Mouse (Mus musculus): ENCODE data around the gene Esrra. TPM values are rescaled to one million over a fixed set of nuclear protein-coding genes. Genes with fewer than 3 reads are reported as not detected.

The Esrra gene
- polyA plus RNA-seq, 2 experiments from 2014 or later: 2.2 to 5.7 TPM

- ATAC-seq: no peak
Measured at GRCm38 (mm10) chr19:6940396-6941351, 19.1 kb upstream of the Esrra start.

GRCm38 (mm10) chr19:6939106-6940002, 17.7 kb upstream of the Esrra start:
- no peak for ATAC-seq

GRCm38 (mm10) chr19:6937541-6938465, 16.2 kb upstream of the Esrra start:
- ATAC-seq: no peak

- ATAC-seq: no peak
Measured at GRCm38 (mm10) chr19:6936299-6936698, 14.7 kb upstream of the Esrra start.

GRCm38 (mm10) chr19:6934195-6934977, 12.8 kb upstream of the Esrra start, which contains the start of gene Kcnk4:
Kcnk4 (minus strand) TSS chr19:6934515.
- no peak for ATAC-seq

GRCm38 (mm10) chr19:6933436-6934194, 12.0 kb upstream of the Esrra start:
- ATAC-seq: no peak

- no peak for ATAC-seq
Measured at GRCm38 (mm10) chr19:6933102-6933435, 11.5 kb upstream of the Esrra start.

- no peak for ATAC-seq
Measured at GRCm38 (mm10) chr19:6932018-6932417, 10.4 kb upstream of the Esrra start.

- no peak for ATAC-seq
Measured at GRCm38 (mm10) chr19:6931002-6931401, 9.4 kb upstream of the Esrra start.

- no peak for ATAC-seq
Measured at GRCm38 (mm10) chr19:6928080-6928479, 6.5 kb upstream of the Esrra start.

- ATAC-seq: no peak
Measured at GRCm38 (mm10) chr19:6926559-6927255, 5.1 kb upstream of the Esrra start.

GRCm38 (mm10) chr19:6925611-6926329, 4.2 kb upstream of the Esrra start:
- no peak for ATAC-seq

- no peak for ATAC-seq
Measured at GRCm38 (mm10) chr19:6925307-6925573, 3.6 kb upstream of the Esrra start, which contains the start of gene Catsperz. Catsperz (minus strand) TSS chr19:6925380.

- ATAC-seq: no peak
Measured at GRCm38 (mm10) chr19:6924461-6925306, 3.1 kb upstream of the Esrra start.

GRCm38 (mm10) chr19:6922901-6923735, 1.5 kb upstream of the Esrra start:
- ATAC-seq: no peak

GRCm38 (mm10) chr19:6920741-6921636, 624 bp downstream of the Esrra start:
- ATAC-seq: no peak
